Mouse (Mus musculus) C2C12 (cell line): ENCODE data around the gene Hephl1.

ENCODE experiments used
- CEBPB ChIP-seq: IDR thresholded peaks from one replicate; pipeline ENCODE4 v1.6.1; 2011; ENCODE audit warnings: low read depth, mild to moderate bottlenecking, control low read depth, moderate library complexity
- CTCF ChIP-seq: IDR thresholded peaks from one replicate; pipeline ENCODE4 v1.5.1; 2011; ENCODE audit not compliant: control insufficient read depth, insufficient read depth, insufficient read length
- FOSL1 ChIP-seq: IDR thresholded peaks from one replicate; pipeline ENCODE4 v1.8.0; 2011; ENCODE audit warnings: mild to moderate bottlenecking, low read length; ENCODE audit not compliant: poor library complexity, insufficient read depth, severe bottlenecking
- MYOD1 ChIP-seq: IDR thresholded peaks from one replicate; pipeline ENCODE4 v1.6.1; 2011; ENCODE audit warnings: low read depth; ENCODE audit not compliant: control insufficient read depth, insufficient read length
- MYOG ChIP-seq: IDR thresholded peaks from one replicate; pipeline ENCODE4 v1.6.1; 2011; ENCODE audit not compliant: control insufficient read depth, insufficient read length; ENCODE audit errors: extremely low read depth
- USF1 ChIP-seq: IDR thresholded peaks from one replicate; pipeline ENCODE4 v1.6.1; 2011; ENCODE audit warnings: low read depth, mild to moderate bottlenecking, control low read depth, moderate library complexity

DNA sequence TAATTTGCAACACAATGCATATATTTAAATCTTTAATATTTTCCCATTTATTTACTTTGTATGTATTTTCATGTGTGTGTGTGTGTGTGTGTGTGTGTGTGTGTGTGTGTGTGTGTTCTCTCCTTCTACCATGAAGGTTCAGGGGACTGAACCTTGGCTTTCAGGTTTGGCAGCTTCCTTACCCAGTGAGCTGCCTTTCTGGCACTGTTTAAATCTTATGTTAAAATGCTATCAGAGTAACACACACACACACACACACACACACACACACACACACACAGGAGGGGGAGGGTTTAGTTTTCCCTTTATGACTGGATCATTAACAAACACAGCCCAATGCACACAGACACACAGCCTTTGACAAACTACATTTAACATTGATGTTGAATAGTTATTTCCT lies 74.7 kb downstream of the Hephl1 start:
- TF ChIP-seq CTCF (no peak), USF1 (no peak), MYOD1 (no peak), FOSL1 (no peak), MYOG (no peak), CEBPB (no peak)
